Mouse (Mus musculus): ENCODE results near the gene 2300009A05Rik. TPM values are rescaled to one million over a fixed set of nuclear protein-coding genes. Genes with fewer than 3 reads are reported as not detected.

2300009A05Rik gene
- polyA plus RNA-seq (2012; rRNA removed) = 69.1 and 110 TPM in 2 replicates

GRCm38 (mm10) chr9:63398611-63399462, at the start of gene 2300009A05Rik:
Gene 2300009A05Rik, minus strand, starts transcription at chr9:63399246.

DNA sequence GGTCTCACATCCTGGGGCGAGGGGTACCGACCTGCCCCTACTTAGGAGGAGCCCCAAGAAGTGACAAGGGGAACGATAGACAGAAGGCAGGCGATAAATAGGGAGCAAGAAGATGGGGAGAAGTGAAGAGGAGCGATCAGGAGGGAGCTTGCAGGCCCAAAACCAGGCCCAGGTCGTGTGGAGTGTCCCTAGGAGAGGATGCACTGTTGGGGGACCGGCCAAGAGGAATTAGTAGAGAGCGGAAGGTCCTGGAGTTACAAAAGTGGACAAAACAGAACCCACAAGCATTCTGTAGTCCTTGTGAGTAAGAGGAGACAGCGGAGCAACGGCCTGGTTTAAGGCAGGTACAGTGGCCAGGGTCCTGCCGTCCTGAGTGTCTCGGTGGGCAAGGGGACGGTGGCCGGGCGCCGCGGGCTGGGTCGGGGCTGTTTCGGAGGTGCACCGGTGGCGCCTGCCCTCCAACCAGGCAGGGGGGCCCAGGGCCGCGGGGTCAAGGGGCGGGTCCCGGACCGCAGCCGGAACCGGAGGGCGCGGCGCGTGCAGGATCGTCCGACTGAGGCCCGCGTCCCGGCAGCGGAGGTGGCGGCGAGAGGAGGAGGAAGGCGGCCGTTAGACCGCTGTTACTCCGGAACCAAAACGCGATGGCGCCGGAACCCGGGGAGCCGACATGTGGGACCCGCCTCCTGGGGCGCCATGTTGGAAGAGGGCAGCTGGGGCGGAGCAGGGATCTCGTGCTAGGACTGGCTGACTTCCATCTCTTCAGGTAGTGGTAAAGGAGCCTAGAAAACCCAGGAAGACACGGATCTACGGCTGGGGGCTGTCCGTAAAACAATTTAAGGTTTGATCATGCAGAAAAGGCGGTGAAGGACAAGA, 21.5 kb downstream of the 2300009A05Rik start, which contains the start of gene Map2k5:
Map2k5 (minus strand) TSS at position 633 of the 873 bp plus-strand sequence.

Other genes starting within 250 kb of the 2300009A05Rik start
- 29.0 and 35.1 TPM in 2 replicates for gene Map2k5, start 21.3 kb downstream of the 2300009A05Rik start, polyA plus RNA-seq (2012; rRNA removed)
- 0.13 and 0.21 TPM in 2 replicates for gene Iqch, start 203.2 kb upstream of the 2300009A05Rik start, polyA plus RNA-seq (2012; rRNA removed)
- 20.3 and 20.7 TPM in 2 replicates for gene Aagab, start 203.4 kb upstream of the 2300009A05Rik start, polyA plus RNA-seq (2012; rRNA removed)

Measured in colon, adult 2 months (tissue).